Mouse (Mus musculus): ENCODE measurements around the gene Psme1.
A peak's percentile ranks its signal among the peaks of the same experiment; 100 is the strongest.

Psme1 gene

DNA sequence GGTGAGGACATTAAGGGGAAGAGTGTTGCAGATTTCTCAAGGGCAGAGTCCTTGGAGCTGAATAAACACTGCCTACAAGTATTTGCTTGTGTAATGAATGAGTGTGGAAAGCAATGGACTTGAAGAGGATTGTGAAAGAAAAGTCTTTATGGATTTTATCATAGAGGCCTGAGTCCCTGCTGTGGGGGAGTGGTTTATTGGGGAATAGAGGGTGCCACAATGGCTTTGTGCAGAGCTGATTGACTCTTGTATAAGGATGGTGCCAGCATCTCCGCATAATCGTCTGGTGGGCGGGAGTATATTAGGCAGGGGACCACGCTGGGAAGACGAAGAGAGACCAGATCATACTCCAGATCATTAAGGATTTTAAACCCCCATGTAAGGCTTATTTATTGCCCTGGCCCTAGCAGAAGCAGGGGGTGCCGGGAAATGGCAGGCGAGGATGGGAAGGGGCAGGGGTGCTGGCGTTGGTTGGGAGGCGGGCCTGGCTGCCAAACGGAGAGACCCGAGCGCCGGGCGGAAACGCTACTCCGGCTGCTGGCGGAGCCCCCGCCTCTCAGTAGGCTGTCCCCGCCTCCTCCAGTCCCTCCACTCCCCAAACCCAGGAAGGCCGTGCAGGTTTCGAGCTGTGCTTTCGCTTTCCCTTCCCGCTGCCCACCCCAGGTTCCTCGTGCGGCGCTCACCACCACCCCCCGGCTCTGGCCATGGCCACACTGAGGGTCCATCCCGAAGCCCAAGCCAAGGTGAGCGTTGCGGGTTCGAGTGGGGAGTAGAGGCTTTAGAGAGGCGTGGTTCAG, at the start of gene Psme1:
Gene Psme1 (plus strand): TSS at position 253 of the 797 bp plus-strand sequence.
- DNase-seq, result peak; percentile 81 to 93

DNA sequence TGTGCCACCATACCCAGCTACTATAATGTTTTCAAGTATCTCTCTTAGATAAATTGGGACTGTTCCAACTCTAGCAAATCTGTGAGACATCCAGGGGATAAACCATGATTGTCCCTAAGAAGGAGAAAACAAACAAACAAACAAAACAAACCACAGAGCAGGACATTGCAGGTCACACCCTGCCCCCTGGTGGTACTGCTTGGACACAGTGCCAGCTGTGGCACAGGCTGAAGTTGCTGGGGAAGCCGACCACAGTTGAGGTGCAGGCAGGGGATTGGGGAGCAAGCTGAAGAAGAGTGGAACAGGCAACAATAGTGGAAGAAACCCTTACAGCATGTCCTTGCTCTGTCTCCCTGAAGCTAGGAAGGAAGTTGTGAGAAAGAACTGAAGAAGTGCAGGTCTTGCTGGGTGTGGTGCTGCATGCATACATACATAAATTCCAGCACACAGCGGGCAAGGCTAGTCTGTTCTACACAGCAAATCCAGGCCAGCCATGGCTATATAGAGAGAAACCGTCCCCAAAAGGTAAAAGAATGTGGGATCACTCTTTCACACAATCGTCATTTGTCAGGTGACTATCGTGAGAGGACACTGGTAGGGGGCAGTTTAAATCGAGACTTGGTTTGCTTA, 41.7 kb upstream of the Psme1 start:
- peak; percentile 61 to 75 for DNase-seq

DNA sequence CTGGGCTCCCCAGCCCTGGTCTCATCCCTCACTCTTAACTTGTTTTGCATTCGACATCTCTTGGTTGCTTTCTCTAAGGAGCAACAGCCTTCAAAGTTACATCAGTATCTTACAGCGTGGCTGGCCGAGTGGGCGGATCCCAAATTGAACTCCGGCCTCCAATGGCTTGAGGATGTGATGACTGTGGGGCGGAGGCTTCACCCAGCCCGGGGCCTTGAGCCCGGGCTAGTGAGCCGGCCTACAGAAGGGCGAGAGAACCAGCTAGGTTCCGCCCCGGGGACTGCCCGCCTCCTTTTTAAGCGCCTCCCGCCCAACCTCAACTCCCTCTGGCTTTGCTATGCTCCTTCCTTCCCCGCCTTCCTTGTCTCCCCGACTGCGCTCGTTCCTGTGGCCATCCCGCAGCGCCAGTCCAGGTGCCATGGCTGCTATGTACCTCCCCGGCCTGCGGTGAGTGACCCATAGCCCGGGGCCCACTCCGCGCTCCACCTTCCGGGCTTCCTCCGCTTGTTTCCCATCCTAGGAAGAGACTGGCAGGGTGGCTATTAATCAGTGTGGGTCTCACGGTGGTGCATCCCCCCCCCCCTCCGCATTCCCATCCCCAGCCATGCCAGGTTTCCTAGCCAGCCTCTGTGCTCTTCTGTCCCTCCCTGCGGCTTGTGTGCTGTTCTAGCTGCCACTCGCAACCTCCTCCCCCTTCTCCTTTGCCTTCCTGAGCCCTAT, 37.7 kb upstream of the Psme1 start, which contains the start of gene Pck2:
Gene Pck2 (plus strand): TSS at position 200 of the 720 bp plus-strand sequence.
- peak; percentile 90 to 96 for DNase-seq

DNA sequence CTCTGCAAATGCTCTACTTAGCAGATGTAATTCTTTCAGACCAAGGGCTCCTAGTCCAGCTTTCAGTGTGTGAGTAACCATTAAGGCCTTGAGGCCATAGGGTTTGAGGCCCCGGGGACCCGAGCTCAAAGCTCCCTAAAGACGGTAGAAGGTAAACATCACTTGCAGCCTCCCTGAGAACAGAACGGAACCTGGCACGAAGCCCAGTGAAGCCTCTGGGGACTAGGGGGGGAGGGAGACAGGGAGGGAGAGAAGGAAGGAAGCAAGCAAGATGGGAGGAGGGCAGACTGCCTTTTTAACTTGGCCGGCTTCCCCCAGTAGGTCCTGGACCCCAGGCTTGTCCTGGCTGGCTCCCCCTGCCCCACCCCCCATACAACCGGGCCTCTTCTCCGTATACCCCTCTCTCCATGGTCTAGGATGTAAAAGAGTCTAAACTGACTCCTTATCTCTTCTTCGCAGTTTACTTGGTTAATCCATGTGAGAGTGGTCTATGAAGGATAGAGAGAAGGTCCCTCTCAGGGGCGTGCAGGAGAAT, 37.1 kb upstream of the Psme1 start:
- DNase-seq, result peak; percentile 86 to 88

DNA sequence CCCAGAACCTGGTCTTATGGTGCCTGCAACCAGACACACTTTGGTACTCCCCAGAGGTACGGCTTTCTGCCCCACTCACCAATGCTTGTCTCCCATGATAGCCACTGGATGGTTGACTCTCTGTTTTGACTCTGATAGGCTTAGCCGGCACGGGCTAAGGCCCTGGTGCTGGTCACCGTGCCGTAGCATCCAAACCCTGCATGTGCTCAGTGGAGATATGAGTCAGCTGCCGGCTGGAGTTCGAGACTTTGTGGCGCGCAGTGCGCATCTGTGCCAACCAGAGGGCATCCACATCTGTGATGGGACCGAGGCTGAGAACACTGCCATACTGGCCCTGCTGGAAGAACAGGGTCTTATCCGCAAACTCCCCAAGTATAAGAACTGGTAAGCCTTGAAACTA, 35.7 kb upstream of the Psme1 start:
- DNase-seq, result no peak

DNA sequence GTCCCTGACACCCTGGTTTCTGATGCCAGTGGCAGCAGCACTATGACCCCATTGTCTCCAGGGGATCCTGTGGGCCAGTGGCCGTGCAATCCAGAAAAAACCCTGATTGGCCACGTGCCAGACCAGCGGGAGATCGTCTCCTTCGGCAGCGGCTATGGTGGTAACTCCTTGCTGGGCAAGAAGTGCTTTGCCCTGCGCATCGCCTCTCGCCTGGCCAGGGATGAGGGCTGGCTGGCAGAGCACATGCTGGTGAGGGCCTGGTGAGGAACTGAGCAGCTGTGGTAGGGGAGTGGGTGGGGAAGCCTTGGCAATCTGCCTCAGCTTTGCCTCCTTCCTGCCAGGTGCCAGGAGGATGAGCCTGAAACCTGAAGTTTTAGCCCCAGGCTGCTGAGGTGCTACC, 33.6 kb upstream of the Psme1 start:
- DNase-seq, result no peak

DNA sequence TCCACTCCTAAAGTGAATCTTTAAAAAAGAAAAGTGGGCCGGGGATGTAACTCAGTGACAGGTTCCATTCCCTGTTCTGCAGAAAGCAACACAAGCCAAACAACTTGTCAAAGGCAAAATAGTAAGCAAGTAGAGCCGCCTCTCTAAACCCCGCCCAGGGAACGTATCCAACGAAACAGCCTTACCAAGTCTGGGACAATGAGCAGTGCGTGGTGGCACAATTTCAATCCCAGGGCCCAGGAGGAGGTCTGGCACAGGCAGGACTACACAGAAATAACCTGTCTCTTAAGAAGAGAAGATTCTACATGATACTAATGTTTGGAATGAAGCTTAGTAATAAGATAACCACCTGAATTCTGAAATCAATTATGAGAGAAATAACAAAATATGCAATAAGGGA, 27.7 kb upstream of the Psme1 start:
- no peak for DNase-seq

DNA sequence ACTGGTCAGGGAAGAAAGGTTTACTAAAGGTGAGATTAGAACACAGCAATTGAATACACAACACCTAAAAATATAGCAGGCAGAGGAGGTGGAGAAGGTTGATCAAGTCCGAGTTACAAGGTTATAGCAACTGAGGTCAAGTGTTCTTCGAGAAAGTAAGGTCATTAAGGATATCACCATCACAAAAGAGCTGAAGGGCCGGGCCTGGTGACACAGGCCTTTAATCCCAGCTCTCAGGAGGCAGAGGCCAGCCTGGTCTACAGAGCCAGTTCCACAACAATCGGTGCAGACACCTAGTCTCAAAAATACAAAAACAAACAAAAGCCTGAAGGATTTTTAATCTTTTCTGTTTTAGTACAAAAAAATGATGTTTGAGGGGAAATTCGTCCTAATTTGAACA, 26.6 kb upstream of the Psme1 start:
- DNase-seq, result no peak

DNA sequence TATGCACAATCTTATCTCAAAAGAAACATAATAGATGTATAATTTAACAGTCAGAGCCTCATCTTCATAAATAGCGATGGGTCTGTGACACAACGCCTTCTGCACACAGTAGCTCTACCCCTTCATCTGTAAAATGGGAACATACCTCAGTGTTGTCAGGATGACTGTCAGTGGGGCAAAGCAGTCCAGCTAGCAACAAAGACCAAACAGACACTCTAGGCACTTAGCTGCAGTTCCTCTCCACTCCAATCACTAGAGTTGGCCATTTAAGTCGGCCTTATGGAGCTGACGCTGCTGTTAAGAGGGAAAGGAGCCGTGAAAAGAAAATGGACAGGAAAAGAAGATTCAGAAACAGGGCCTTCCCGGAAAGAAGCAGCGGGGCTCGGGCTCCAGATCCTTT, 26.1 kb upstream of the Psme1 start:
- DNase-seq, result no peak

DNA sequence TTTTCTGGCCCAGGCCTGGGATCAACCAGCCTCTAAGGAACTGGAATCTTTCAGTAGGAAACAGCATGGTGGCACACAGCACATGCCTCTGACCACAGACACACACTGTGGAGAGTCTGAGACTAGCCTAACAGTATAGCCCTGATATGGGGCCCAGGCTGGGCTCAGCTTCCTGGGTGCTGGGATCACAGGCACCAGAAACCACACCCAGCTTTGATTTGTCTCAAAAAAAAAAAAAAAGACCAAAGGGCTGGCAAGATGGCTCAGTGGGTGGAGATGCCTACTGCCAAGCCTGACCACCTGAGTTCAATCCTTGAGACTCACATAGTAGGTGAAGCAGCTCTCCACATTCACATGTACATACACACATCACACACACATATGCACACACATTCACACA, 23.3 kb upstream of the Psme1 start:
- DNase-seq, result no peak

DNA sequence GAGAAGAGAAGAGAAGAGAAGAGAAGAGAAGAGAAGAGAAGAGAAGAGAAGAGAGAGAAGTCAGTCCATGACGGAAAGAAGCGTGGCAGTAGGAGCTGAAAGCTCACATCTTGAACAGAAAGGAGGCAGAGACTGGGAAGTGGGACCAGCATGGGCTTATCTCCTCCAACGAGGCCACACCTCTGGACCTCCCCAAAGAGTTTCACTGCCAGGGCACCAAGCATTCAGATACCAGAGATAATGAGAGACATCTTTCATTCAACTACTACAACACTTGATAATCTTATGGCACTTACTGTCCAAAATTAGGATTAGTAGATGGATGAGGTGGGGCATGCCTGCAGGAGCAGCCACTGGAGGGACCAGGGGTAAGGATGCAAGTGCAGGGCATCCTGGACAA, 22.1 kb upstream of the Psme1 start:
- DNase-seq, result no peak

DNA sequence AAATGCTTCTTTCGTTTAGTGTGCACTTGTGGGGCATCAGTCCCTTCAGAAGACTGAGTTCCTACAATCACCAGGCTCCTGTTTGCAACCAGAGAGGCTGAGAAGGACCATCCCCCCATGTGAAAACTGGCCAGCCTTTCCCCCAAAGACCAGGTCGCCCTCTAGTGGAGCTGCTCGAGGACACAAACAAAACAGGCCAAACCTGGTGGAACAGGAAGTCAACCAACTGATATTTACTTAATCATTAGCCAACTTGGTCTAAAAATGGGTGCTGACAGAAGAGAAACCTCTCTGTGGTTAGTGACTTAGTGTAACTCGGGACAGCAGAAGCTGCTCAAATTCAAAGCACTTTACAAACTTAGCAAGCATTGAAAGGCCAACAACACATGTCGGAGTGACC, 20.9 kb upstream of the Psme1 start:
- peak; percentile 90 to 91 for DNase-seq

DNA sequence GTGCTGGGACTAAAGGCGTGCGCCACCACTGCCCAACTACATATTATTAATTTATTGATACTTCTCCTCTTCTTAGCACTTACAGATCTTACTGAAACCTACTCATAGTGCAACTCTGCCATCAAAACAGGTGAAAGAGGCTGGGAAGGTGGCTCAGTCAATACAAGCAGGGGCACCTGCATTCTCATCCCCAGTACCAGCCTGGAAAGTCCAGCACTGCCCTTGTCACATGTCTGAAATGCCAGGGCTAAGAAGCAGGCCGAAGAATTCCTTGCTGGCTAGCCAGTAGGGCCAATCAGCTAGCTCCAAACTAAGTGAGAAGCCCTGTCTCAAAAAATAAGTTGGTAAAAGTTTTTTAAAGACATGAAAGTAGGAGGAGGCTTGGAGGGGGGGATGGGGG, 20.3 kb upstream of the Psme1 start:
- DNase-seq, result peak; percentile 24 to 63

DNA sequence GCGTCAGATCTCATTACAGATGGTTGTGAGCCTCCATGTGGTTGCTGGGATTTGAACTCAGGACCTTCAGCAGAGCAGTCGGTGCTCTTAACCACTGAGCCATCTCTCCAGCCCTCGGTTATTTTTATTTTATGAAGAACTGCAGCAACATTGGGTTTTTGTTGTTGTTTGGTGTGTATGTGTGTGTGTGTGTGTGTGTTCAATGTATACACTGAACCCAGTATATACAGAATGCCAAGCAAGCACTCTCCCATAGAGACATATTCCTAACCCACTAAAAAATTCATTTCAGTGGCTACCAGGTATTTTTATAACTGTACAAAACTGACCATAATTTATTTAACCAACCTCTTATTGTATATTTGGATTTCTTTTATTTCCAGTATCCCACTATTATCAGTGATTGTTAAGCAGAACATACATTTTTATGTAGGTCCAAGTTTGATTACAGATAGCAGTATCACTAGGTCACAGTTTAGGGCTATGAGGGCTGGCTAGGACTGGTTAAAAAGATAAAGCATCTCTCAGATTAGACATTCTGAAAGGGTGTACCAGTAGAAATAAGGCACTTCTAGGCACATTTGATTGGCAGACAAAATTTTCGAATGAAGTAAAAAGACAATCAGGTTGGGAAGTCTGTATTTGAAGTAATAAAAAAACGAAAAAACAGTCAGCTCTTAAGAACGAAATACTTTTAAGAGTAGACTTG, 19.0 kb upstream of the Psme1 start:
- DNase-seq, result no peak

DNA sequence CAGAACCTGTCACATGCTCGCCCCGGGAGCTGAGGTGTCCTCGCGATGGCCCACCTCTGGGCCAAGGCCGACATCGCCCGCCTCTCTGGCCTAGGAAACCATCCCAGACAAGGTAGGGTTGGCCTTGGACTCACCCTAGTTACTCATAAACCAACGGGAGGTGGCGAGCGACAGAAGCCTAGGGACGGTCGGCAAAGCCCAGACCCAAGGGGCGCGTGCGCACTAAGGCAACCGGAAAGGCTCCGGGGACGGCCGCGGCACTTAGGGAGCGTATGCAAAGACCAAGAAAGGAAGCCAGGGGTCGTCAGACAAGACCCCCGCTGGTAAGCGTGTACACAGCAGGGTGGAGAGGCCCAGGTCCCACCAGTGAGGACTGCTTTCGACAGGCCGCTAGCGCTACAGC, 18.1 kb upstream of the Psme1 start, which contains the start of gene Dcaf11:
Gene Dcaf11 (plus strand): TSS at position 208 of the 403 bp plus-strand sequence.
- DNase-seq, result peak; percentile 96 to 98

DNA sequence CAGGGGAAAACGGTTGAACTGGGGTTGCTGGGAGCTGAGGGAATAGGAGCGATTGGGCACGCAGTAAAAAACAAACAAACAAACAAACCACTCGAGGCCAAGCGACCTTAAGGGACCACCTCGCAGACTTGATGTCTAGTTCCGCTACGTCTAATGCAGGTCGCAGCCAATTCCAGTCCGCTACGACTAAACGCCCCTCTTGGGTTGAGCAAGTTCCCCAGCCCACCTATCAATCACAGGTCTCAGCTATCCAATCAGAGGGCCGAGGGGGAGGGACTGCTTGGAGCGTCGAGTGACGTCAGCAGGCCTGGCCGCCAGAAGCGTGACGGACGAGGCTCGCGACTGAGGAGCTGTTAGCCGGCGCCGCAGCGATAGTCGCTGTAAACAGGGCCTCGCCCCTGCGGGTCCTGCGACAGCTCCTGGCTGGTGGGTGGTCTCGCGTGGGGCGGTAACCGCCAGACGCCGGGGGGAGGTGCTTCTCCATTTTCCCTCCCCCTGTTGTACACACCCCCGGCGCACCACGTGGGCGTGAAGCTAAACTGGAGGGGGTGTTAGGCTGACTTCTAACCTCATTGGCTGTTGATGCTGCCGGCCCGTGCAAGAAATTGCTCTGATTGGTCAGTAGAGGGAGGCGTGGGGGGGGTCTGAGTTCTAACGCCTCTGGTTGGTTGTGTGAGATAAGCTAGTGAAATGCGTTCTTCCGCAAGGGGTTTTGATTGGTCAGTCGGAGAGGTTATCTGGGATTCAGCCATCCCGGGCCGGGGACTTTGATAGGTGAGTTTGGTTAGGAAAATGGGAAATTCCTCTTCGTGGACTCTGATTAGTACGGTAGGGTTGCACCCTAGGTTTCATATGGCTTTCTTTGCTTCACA, 17.5 kb upstream of the Psme1 start, which contains the start of gene A730061H03Rik:
Gene A730061H03Rik (minus strand): TSS at position 205 of the 872 bp plus-strand sequence.
- DNase-seq, result peak; percentile 99 to 100

DNA sequence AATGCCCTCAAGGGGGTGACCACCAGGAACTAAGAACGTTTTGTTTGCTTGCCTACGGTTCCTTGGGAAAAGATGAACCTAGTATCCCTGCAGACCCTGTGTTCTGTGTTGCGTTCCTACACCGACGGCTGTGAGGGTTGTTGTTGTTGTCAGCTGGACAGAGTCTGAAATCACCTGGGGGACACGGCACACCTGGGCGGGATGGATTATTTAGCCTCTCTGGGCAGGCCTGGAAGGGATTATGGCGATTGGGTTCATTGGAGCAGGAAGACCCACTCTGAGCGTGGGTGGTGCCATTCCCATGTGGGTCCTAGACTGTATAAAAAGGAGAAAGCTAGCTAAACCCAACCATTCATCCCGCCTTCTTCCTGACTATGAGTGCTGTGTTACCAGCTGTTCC, 16.1 kb upstream of the Psme1 start:
- DNase-seq, result peak in 1 of 2 experiments; percentile 60

DNA sequence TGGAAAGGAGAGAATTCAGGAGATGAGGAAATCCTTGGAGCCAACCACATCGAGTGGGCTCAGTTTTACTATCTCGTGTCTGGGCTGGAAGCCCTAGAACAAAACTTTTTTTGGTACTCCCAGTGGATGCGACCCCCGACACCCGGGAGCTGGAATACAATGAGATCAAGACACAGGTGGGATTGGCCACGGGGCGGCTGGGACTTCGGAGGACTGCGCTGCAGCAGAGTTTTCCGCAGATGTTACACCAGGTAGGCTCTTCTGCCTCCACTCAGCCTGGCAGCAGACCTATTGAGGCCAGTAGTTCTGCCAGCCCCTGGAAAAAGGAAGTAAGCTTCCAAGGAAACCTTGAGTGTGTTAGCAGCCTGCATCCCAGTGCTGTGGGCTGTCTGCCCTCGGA, 14.7 kb upstream of the Psme1 start:
- no peak for DNase-seq

DNA sequence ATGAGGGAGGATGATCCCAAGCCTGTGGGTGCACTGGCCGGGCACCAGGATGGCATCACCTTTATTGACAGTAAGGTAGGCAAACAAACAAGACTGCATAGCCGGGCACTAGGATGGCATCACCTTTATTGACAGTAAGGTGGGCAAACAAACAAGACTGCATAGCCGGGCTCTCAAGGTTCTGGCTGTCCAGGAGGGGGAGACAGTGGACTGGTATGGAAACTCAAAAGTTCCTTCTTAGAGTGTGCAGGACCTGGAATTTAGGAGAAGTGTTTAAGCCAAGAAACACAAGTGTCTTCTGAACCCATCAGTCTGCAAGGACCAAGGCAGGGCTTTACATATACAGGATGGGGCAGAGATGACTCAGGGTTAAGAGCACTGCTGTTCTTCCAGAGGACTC, 12.2 kb upstream of the Psme1 start:
- DNase-seq, result no peak

DNA sequence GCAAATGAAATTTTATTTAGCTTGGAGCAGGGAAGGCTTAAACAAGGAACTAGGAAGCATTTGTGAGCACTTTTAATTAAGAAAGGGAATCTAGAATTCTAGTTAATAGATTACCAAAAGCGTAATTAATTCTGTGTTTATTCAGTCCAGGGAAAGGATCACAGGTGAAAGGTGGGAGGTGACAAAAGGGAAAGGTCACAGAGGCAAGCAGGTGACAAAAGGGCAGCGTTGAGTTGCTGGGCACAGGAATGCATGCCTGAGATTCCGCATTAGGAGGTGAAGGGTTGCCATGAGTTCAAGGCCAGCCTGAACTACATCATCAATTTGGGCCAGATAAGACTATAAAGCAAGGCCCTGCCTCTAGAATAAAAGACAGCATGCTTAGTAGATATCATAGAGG, 10.4 kb upstream of the Psme1 start:
- peak; percentile 50 to 64 for DNase-seq

DNA sequence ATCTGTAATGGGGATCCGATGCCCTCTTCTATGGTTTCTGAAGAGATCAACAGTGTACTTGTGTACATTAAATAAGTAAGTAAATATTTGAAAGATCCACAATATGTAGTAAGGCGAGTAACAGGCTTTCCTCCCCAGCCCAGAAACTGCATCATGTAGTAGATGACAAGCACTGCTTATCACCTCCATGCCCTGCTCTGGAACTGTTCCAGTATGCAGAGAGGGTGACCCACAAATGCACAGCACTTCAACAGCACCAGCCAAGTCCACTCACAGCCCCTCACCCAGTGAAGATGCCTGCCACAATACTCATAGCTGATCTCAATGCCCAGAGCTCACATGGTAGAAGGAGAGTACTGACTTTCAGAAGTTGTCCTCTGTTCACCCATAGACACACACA, 7.3 kb upstream of the Psme1 start:
- DNase-seq, result no peak

DNA sequence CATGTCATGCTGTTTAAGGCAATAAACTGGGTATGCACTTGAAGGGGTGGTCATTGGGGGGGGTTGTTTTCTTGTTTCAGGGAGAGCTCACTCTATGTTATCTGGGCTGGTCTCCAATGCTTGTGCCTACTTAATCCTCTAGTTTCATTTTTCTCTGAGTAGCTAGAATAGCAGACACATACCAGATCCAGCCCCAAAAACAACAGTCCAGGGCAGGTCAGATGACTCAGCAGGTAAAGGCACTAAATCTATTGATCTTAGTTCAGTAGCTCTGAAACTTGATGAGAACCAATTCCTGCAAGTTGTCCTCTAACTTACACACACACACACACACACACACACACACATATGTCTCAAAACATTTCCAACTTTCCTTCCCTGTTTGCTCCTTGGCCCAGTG, 6.2 kb upstream of the Psme1 start:
- no peak for DNase-seq

All from kidney, postnatal 25 days (tissue).